Mouse (Mus musculus) heart, embryonic 10.5 days (tissue): ENCODE results near the gene Scrn3. TPM values are rescaled to one million over a fixed set of nuclear protein-coding genes. Genes with fewer than 3 reads are reported as not detected.

Experiments used
- DNase-seq: peaks from one replicate; pipeline ENCODE4 v3.0.0-alpha.2; 2017; ENCODE audit warnings: low spot score
- H3K27ac ChIP-seq: fragments of 300-500 bp; sonication (generic); 2 replicates; pipeline ENCODE4 v1.5.1; 2016; ENCODE audit warnings: mild to moderate bottlenecking
- H3K27me3 ChIP-seq: fragments of 300-500 bp; sonication (generic); 2 replicates; pipeline ENCODE4 v1.6.1; 2016; ENCODE audit warnings: mild to moderate bottlenecking; ENCODE audit not compliant: poor library complexity, insufficient read depth, severe bottlenecking
- H3K36me3 ChIP-seq: fragments of 300-500 bp; sonication (generic); 2 replicates; pipeline ENCODE4 v1.6.1; 2016; ENCODE audit warnings: mild to moderate bottlenecking, moderate library complexity
- H3K4me1 ChIP-seq: fragments of 300-500 bp; sonication (generic); 2 replicates; pipeline ENCODE4 v1.6.1; 2016; ENCODE audit warnings: mild to moderate bottlenecking
- H3K4me3 ChIP-seq: fragments of 300-500 bp; sonication (generic); 2 replicates; pipeline ENCODE4 v1.5.1; 2016; ENCODE audit warnings: mild to moderate bottlenecking, moderate library complexity
- H3K9me3 ChIP-seq: fragments of 300-500 bp; sonication (generic); 2 replicates; pipeline ENCODE4 v1.6.1; 2016; ENCODE audit warnings: mild to moderate bottlenecking, moderate library complexity
- WGBS: fragments of 180-500 bp; shearing (Covaris S2); methylation state at CpG from one replicate; pipeline ENCODE4 v1.1.7; 2016; 5-methylcytosine and 5-hydroxymethylcytosine counted together
- polyA plus RNA-seq: library from polyadenylated mRNA; unstranded; fragments of >200 nt; fragmentation: Nextera tagmentation; extraction: Ambion mirVana; gene quantifications from 2 replicates; pipeline ENCODE4 v1.2.1, GENCODE M21; 2016

The Scrn3 gene
- polyA plus RNA-seq, 1 experiment from 2014 or later: 16.6 TPM

DNA sequence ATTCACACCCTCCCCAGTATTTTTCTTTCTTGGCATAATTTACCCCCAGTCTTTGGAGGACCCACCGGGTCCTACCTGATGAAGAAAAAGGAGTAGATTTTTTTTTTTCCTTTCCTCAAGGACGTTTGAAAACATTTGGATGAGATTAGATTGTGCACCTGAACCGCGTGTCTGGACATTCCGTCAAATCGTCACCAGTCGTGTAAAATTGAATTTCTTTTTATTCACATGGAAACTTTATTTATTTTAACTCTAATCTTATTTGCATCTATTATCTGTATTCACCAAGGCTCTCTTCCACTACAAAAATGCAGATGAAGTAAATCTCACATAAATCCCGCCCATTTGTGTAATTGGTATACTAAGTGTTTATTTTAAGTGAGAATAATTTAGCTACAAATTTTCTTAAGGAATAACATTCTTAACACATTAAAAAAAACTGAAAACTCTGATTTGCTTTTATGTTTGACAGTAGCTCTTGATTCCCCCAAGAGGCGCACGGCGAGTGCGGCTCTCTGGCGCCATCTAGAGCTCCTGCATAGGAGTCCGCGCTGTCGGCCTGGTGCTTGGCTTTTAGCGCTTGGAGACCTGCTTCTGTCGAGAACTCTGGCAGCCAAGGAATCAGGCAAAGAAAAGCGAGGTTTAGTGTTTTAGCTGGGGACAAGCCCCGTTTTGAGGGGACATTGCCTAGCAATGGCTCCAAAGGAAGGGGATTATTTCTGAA, 34.1 kb upstream of the Scrn3 start:
- Histone ChIP-seq H3K9me3 (no peaks in the 10 kb centered on the region), H3K27ac (no peak overlapping the region), H3K4me3 (peak overlapping the region; percentile 42), H3K4me1 (peaks cover 41% of the 10 kb centered on the region), H3K36me3 (no peaks in the 10 kb centered on the region), H3K27me3 (peaks cover 82% of the 10 kb centered on the region)
- DNase-seq: peak; percentile 93
- 2% methylated on average over 20 of the region's 20 CpGs for WGBS

DNA sequence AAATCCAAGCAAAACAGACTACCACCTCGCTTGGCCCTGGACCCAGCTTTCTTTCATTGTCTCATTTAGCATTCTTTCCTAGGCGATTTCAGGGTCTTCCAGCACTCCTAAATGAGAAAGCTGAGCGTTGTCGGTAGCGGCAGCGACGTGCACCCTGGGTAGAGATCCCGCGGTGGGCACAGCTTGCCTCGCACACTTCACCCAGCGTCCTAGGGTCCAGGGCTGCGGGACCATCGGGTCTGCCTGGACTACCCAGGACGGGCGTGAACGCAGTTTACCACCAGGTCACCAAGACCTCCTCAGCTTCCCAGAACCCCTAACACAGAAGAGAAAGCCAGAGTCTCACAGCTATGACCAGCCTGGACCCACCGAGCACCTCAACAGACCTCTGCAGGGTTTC, 33.5 kb upstream of the Scrn3 start:
- Histone ChIP-seq H3K27me3 (peaks cover 77% of the 10 kb centered on the region), H3K27ac (no peak overlapping the region), H3K4me3 (peak overlapping the region; percentile 42), H3K36me3 (no peaks in the 10 kb centered on the region), H3K4me1 (peaks cover 36% of the 10 kb centered on the region), H3K9me3 (no peaks in the 10 kb centered on the region)
- no peak for DNase-seq
- 1% methylated on average over 17 of the region's 17 CpGs for WGBS

DNA sequence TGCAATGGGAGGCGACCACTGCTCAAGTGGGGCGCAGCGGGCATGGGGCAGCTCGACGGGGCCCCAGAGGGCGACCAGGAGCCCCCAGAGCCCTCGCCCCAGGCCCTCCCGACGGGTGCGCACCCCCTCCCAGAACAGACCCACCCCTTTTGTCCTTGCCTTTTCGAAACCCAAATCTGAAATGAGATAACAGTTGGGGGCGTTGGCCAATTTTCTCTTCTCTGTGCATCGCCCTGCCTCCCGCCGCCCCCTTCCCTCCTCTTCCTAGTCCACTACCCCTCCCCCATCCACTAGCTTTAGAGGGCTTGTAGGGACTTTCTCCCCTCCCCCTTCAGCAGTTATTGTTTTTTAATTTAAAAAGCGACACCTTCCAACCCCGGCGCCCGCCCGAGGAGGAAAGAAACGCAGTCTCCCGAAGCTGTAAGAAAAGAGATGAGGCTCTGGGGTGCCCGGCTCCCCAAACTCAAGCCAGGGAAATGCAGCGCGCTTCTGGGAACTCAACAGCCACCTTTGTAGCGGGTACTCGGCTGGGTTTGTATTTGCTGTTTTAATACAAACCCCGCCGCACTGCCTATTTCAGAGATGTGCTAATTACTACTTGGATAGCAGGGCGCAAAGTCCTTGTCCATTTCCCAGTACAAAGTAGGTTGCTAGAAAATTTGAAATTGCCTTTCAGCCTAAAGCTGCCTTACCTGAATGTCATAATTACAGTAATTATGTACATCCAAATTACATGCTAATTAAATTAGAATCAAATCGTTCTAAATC, 32.9 kb upstream of the Scrn3 start:
- Histone ChIP-seq H3K36me3 (no peaks in the 10 kb centered on the region), H3K9me3 (no peaks in the 10 kb centered on the region), H3K4me3 (peak overlapping the region; percentile 42), H3K27ac (no peak overlapping the region), H3K27me3 (peaks cover 71% of the 10 kb centered on the region), H3K4me1 (peaks cover 30% of the 10 kb centered on the region)
- DNase-seq: no peak
- WGBS: 2% methylated on average over 31 of the region's 31 CpGs

DNA sequence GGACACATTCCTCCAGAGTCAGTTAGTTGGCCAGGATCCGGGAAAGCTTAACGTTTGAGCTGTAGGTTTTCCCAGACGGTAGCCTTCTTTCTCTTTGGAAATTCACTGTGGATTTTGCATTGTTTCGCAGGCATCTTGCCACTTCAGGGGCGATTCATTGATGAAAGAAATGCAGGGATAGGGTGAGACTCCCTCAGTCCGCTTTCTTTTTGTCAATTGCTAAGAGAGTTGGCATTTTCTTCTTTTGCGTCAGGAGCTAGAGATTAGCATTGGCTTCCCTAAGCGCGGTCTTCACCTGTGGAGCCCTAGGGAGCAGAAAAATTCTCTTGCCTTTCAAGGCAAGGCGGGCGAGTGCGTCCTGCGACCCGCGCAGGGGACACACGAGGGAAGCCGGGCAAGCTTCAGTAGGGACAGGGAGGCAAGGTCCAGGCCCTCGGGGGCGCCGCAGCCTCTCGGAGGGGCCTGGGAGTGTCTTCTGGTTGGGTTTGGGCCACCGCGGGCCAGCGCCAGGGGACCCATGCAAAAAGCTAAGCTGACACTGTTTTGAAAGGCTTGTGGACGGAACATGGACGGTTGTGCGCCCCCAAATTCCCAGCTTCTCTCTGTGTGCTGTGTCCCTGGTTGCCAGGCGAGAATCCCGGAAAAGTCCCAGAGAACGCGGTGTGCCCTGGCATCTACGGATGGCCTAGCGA, 31.9 kb upstream of the Scrn3 start:
- H3K27me3 ChIP-seq: peaks cover 66% of the 10 kb centered on the region
- H3K4me3 ChIP-seq: peak overlapping the region; percentile 50
- no peak overlapping the region for H3K27ac ChIP-seq
- no peaks in the 10 kb centered on the region for H3K9me3 ChIP-seq
- H3K4me1 ChIP-seq: peaks cover 26% of the 10 kb centered on the region
- DNase-seq: no peak
- WGBS: 2% methylated on average over 33 of the region's 33 CpGs
- no peaks in the 10 kb centered on the region for H3K36me3 ChIP-seq

DNA sequence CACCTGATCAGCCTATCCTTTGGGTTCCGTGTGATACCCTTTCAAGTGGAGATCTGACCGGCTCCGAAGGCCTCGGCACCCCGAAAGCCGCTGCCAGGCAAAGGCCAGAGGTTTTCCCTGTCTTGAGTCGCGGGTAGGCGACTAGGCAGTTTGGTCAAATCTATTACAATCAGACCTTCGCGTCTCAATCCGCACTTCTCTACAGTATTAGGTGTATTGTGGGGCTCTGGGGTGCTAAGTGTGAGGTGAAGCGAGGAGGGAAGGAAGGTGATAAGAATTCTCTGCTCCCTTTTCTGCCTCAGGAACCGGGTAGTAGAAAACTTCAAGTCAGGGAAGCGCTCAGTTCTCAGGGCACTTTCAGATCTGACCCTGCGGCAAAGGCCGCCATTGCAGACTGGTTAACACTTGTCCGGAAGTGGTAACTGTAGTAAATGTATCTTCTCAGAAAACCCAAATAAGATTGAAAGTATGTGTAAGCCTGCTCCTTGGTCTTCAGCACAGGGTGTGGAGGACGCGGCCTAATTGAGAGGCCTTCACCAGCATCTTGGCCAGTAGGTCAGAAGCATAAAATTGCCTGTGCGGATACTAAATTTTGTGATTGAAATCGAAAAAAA, 31.2 kb upstream of the Scrn3 start:
- no peak overlapping the region for H3K27ac ChIP-seq
- no peaks in the 10 kb centered on the region for H3K9me3 ChIP-seq
- WGBS: 7% methylated on average over 22 of the region's 22 CpGs
- peaks cover 61% of the 10 kb centered on the region for H3K27me3 ChIP-seq
- DNase-seq: no peak
- peaks cover 26% of the 10 kb centered on the region for H3K4me1 ChIP-seq
- H3K36me3 ChIP-seq: 0 out of 2 replicates have a peak, but pooled peaks cover 1% of the 10 kb centered on the region
- peak overlapping the region; percentile 50 for H3K4me3 ChIP-seq

DNA sequence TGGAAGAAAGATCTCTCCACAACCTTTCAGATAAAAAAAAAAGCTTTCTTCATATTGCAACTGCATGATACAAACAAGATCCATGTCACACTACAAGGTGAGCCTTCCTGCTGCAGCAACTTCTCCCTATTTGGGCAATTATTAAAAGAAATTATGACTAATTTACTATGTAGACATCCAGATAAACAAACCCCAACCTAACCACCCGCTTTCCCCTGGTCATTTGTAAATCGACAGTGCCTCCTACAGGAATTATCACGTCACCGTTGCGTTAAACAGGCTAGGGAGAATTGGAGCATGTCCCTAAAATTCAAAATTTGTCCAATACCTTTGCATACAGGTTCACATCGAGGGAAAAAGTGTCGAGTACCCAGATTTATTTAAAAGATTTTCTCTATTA, 30.7 kb upstream of the Scrn3 start:
- H3K27ac ChIP-seq: no peak overlapping the region
- peaks cover 26% of the 10 kb centered on the region for H3K4me1 ChIP-seq
- no peak for DNase-seq
- H3K36me3 ChIP-seq: 0 out of 2 replicates have a peak, but pooled peaks cover 3% of the 10 kb centered on the region
- no peaks in the 10 kb centered on the region for H3K9me3 ChIP-seq
- H3K27me3 ChIP-seq: peaks cover 57% of the 10 kb centered on the region
- WGBS: 9% methylated on average over 7 of the region's 7 CpGs
- no peak overlapping the region for H3K4me3 ChIP-seq

DNA sequence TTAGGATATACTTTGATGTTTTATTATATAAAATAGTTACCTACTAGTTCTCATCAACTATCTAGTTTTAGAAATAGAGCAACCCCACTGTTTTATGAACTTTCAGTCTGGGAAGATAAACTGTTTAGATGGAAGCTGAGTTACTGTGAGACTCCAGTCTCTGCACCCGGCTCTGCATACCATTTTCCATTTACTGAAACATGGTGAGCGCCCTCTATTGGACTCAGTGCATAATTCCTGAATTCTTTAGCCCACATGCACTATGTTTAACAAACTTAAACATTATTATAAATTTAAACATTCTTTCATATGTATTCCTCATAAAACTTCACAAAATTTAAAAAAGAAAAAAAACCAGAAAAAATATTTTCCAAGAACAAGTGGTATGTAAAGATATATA, 26.8 kb upstream of the Scrn3 start:
- peaks cover 22% of the 10 kb centered on the region for H3K27me3 ChIP-seq
- H3K4me3 ChIP-seq: no peak overlapping the region
- H3K9me3 ChIP-seq: no peaks in the 10 kb centered on the region
- peaks cover 7% of the 10 kb centered on the region for H3K4me1 ChIP-seq
- H3K27ac ChIP-seq: no peak overlapping the region
- 8% methylated on average over 2 of the region's 2 CpGs for WGBS
- peaks cover 12% of the 10 kb centered on the region for H3K36me3 ChIP-seq
- DNase-seq: no peak

DNA sequence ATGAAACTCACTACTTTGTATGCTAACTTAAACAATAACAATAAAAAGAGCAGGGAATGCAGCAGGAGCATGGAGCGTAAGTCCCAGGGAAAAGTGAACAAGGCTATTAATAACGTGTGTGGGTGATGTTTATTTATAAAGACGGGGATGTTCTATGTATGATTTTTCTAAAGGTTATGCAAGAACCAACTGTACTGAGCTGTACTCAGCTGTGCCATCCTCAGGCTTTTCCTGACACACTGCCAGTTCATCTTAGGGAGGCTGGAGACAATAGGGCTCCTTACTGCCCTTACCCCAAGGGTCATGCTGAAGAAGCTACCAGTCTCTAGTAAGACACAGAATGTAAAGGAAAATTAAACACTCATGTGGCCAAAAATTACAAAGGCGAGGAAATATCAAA, 21.3 kb upstream of the Scrn3 start:
- H3K27me3 ChIP-seq: no peaks in the 10 kb centered on the region
- no peak for DNase-seq
- H3K9me3 ChIP-seq: no peaks in the 10 kb centered on the region
- H3K36me3 ChIP-seq: peaks cover 22% of the 10 kb centered on the region
- no peaks in the 10 kb centered on the region for H3K4me1 ChIP-seq
- H3K27ac ChIP-seq: no peak overlapping the region
- 83% methylated on average over 4 of the region's 4 CpGs for WGBS
- H3K4me3 ChIP-seq: no peak overlapping the region

DNA sequence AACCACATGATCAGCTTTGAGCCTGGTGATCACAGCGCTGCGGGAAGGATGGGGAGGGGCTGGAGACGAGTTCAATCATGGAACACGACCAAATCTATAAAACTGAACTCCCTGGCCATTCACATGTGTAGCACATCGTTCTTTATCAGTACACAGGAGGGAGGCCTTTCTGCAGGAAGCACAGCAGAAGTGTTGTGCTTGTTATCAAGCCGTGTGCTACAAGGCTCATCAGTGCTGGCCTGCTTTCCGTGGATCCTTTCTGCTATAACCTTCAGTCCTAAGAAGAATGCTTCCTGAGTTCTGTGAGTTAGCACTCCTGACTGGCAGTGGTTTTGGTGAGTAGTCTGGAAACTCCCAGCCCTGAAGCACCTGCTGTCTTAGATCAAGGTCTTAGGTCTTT, 17.4 kb upstream of the Scrn3 start:
- Histone ChIP-seq H3K4me3 (no peak overlapping the region), H3K9me3 (no peaks in the 10 kb centered on the region), H3K36me3 (peaks cover 26% of the 10 kb centered on the region), H3K27me3 (no peaks in the 10 kb centered on the region), H3K4me1 (no peaks in the 10 kb centered on the region), H3K27ac (no peak overlapping the region)
- DNase-seq: no peak
- WGBS: 70% methylated on average over 7 of the region's 7 CpGs

DNA sequence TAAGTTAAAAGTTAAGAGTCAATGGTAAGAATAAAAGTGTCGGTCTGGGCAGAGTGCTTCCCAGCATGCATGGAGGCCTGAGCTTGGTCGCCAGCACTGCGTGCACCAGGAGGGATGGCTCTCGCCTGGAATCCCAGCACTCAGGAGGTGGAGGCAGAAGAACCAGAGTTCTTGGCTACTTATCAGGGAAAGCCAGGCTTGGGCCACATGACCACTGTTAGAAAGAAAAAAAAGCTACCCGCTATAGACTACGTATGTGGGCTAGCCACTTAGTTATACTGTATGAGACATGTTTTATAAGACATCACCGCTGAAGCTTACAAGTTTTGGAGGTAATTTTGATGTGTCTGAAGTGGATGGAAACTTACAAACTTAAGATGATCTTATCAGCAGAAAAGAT, 14.2 kb upstream of the Scrn3 start:
- Histone ChIP-seq H3K9me3 (no peaks in the 10 kb centered on the region), H3K27me3 (no peaks in the 10 kb centered on the region), H3K36me3 (peaks cover 27% of the 10 kb centered on the region), H3K4me1 (no peaks in the 10 kb centered on the region), H3K27ac (no peak overlapping the region), H3K4me3 (no peak overlapping the region)
- DNase-seq: no peak
- 74% methylated on average over 7 of the region's 7 CpGs for WGBS

DNA sequence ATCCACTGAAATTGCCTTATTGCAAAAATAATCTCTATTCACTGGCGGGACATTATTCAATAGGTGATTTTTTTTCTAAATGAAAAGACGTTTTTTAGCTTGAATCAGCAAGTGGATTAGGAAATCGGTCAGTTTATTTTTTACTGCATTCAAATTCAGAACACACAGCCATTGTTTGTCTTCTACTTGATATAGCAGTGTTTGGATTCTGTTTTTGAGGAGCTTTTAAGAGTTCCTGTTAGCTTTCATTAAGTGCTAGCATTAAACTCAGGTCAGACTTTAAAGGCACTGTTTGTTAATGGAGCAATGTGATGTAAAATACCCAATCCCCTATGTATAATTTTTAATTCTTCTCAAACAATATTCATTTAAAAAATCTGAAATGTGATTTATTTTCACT, 13.6 kb upstream of the Scrn3 start:
- no peaks in the 10 kb centered on the region for H3K27me3 ChIP-seq
- H3K36me3 ChIP-seq: peaks cover 28% of the 10 kb centered on the region
- 81% methylated on average over 3 of the region's 3 CpGs for WGBS
- H3K4me3 ChIP-seq: no peak overlapping the region
- no peak for DNase-seq
- no peaks in the 10 kb centered on the region for H3K9me3 ChIP-seq
- no peak overlapping the region for H3K27ac ChIP-seq
- no peaks in the 10 kb centered on the region for H3K4me1 ChIP-seq

DNA sequence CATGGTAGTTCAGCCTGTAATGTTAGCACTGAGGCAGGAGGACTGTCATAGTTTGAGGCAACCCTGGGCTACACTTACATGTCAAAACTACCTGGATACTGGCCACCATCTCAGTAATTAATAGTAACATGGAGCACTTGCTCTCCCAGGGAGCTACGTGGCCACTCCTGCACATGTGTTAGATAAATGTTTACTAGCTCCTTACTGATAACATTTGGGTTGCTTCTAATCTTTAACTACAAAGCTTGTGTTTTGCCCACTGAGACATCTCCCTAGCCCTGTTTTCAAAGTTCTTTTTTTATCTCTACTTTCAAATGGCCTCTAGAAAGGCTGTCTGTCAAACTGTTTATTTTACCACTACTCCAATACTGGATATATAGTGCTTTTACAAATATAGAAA, 10.4 kb upstream of the Scrn3 start:
- no peaks in the 10 kb centered on the region for H3K9me3 ChIP-seq
- no peak for DNase-seq
- peaks cover 50% of the 10 kb centered on the region for H3K36me3 ChIP-seq
- H3K27me3 ChIP-seq: no peaks in the 10 kb centered on the region
- H3K27ac ChIP-seq: no peak overlapping the region
- WGBS: 51% methylated on average over 1 of the region's 1 CpGs
- H3K4me3 ChIP-seq: no peak overlapping the region
- no peaks in the 10 kb centered on the region for H3K4me1 ChIP-seq

DNA sequence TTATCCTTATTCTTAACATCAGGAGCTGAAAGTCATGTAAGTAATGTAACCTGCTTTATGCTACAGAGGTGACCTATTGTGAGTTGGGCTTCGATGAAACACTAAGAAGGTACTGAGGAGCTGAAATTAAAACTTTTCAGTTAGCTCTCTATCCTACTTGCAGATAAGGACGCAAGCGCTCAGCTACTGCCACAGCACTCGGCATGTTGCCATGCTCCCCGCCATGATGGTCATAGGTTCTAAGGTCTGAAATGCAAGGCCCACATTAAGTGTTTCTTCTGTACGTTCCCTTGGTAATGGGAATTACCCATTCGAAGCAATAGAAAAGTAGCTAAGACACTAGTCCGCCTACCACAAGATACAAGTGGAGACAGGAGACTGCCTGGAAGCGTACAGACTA, 9.7 kb upstream of the Scrn3 start:
- H3K27me3 ChIP-seq: no peaks in the 10 kb centered on the region
- WGBS: 89% methylated on average over 9 of the region's 9 CpGs
- no peak overlapping the region for H3K4me3 ChIP-seq
- H3K9me3 ChIP-seq: no peaks in the 10 kb centered on the region
- H3K36me3 ChIP-seq: peaks cover 57% of the 10 kb centered on the region
- H3K27ac ChIP-seq: no peak overlapping the region
- no peak for DNase-seq
- no peaks in the 10 kb centered on the region for H3K4me1 ChIP-seq
